Mouse (Mus musculus) erythroblast, embryonic 14.5 days (primary cell): ENCODE data around the gene Dlx6. TPM values are rescaled to one million over a fixed set of nuclear protein-coding genes. Genes with fewer than 3 reads are reported as not detected.

ENCODE experiments used
- H3K27me3 ChIP-seq: 2 replicates; pipeline ENCODE4 v1.6.1; 2012; ENCODE audit warnings: inconsistent platforms; ENCODE audit not compliant: control insufficient read depth
- H3K36me3 ChIP-seq: 2 replicates; pipeline ENCODE4 v1.6.1; 2012; ENCODE audit warnings: mild to moderate bottlenecking, inconsistent platforms; ENCODE audit not compliant: control insufficient read depth
- H3K4me1 ChIP-seq: 2 replicates; pipeline ENCODE4 v1.6.1; 2012; ENCODE audit warnings: inconsistent platforms; ENCODE audit not compliant: control insufficient read depth
- H3K4me3 ChIP-seq: replicated peaks from 2 replicates; pipeline ENCODE3; 2012; ENCODE audit warnings: moderate library complexity, mild to moderate bottlenecking, inconsistent platforms
- H3K9me3 ChIP-seq: 2 replicates; pipeline ENCODE4 v1.6.1; 2012; ENCODE audit warnings: low read length, inconsistent platforms, mixed read lengths; ENCODE audit not compliant: control insufficient read depth
- GATA1 ChIP-seq: IDR thresholded peaks from 2 replicates; pipeline ENCODE4 v1.6.1; 2012; ENCODE audit warnings: low read length, inconsistent platforms, mixed read lengths
- TAL1 ChIP-seq: IDR thresholded peaks from 3 replicates; pipeline ENCODE4 v1.6.1; 2012; ENCODE audit warnings: low read length, inconsistent platforms, mixed read lengths
- polyA plus RNA-seq: library from polyadenylated mRNA; stranded (reverse); fragments of >175 nt; gene quantifications from 2 replicates; pipeline ENCODE4 v1.2.3, GENCODE M21; 2012

The Dlx6 gene
- polyA plus RNA-seq, 1 experiment: not detected

DNA sequence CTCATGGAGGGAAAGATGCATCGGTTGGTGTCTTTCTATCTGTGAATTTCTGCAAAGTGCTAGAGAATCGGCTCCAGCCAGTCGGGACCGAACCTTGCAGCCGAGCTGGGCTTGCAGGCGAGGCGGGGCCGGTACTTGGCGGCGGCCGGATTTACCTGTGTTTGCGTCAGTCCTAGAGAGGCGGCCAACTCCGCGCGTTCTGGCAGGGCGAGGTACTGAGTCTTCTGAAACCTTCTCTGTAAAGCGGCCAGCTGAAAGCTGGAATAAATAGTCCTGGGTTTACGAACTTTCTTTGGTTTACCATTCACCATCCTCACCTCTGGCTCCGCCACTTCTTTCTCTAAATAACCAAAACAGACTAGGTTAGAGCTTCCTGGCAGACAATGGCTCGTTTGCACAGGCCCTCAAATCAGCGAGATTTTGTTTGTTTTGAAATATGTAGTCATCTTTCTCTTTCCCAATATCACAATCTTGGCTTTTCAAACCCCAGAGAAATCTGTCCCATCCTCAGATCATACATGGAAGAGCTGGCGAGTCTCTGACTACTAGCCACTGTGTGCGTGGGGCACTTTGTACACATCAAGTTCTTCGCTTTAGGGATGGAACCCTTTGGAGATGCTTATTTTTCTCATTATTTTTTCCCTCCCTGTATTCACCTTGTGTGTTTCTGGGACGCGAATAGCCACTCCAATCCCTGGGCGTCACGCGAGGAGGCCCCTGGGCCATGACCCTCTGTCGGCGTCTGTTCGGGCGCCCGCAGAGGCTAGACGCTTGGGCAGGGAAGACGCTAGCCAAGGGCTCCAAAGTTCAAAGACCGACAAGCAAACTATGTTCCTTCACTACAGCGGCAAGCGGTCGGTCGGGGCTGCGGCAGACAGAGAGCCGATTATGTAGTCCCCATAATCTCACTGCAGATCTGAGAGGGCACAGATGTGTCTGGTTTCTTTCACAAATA, 16.5 kb downstream of the Dlx6 start:
- Histone ChIP-seq H3K27me3 (peaks cover 92% of the 10 kb centered on the region), H3K4me1 (no peaks in the 10 kb centered on the region), H3K36me3 (no peaks in the 10 kb centered on the region), H3K9me3 (no peaks in the 10 kb centered on the region), H3K4me3 (no peak overlapping the region)
- TF ChIP-seq GATA1 (no peak), TAL1 (no peak)

GRCm38 (mm10) chr6:6880361-6881114, 17.4 kb downstream of the Dlx6 start:
- no peaks in the 10 kb centered on the region for H3K9me3 ChIP-seq
- TF ChIP-seq GATA1 (no peak), TAL1 (no peak)
- no peaks in the 10 kb centered on the region for H3K4me1 ChIP-seq
- H3K36me3 ChIP-seq: no peaks in the 10 kb centered on the region
- H3K4me3 ChIP-seq: no peak overlapping the region
- peaks cover 87% of the 10 kb centered on the region for H3K27me3 ChIP-seq

GRCm38 (mm10) chr6:6881115-6881637, 18.0 kb downstream of the Dlx6 start:
- Histone ChIP-seq H3K36me3 (no peaks in the 10 kb centered on the region), H3K4me3 (no peak overlapping the region), H3K4me1 (no peaks in the 10 kb centered on the region), H3K27me3 (peaks cover 80% of the 10 kb centered on the region), H3K9me3 (no peaks in the 10 kb centered on the region)
- TF ChIP-seq GATA1 (no peak), TAL1 (no peak)

- H3K4me3 ChIP-seq: no peak within 1 kb of the TSS
- no peaks in the 10 kb centered on the region for H3K4me1 ChIP-seq
- no peaks in the 10 kb centered on the region for H3K9me3 ChIP-seq
- TF ChIP-seq TAL1 (no peak), GATA1 (no peak)
- H3K27me3 ChIP-seq: peaks cover 75% of the 10 kb centered on the region
- no peaks in the 10 kb centered on the region for H3K36me3 ChIP-seq
Observed at GRCm38 (mm10) chr6:6881638-6882190, 18.6 kb downstream of the Dlx6 start, which contains the start of gene Dlx5. Dlx5 (minus strand) TSS chr6:6882085.

DNA sequence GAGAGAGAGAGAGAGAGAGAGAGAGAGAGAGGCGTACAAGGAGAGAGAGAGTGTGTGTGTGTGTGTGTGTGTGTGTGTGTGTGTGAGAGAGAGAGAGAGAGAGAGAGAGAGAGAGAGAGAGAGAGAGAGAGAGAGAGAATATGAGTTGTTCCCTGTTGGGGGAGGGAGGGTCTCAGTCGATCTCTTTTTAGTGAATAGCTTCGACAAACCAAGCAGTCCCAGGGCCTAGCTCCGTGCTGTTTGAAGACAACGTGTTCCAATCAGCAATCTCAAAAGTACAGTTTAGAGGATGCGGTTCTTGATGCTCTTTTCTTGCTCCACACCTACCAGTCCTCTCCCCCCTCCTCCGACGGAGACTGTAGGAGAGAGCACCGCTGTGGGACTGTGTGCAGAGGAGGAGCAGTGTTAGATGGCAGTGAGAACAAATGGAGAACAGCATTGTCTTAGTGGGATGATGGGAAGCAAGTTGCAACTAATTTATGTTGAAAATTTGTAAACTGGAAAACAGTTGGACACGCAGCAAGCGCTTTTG, 19.2 kb downstream of the Dlx6 start:
- Histone ChIP-seq H3K9me3 (no peaks in the 10 kb centered on the region), H3K27me3 (peaks cover 69% of the 10 kb centered on the region), H3K4me3 (no peak overlapping the region), H3K4me1 (no peaks in the 10 kb centered on the region), H3K36me3 (no peaks in the 10 kb centered on the region)
- TF ChIP-seq GATA1: no peak
- TF ChIP-seq TAL1: no peak

DNA sequence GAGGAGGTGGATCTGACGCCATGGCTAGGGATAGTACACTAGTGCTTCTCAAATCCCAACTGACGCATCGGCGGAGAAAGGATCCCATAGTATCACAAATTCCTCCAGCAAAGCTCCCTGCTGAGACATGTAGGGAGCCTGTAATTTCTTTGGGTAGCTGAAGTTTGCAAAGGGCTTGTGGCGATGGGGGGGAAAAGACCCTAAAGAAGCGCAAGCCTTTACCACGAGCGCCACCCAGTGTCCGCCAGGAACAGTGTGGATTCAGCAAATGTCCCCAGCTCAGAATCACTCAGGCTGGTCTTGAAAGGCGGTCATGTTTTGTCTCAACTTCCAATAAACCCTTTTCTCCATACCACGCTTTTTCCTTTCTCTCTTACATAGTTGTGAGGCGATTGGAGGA, 21.8 kb downstream of the Dlx6 start:
- TF ChIP-seq GATA1 (no peak), TAL1 (no peak)
- no peaks in the 10 kb centered on the region for H3K9me3 ChIP-seq
- no peaks in the 10 kb centered on the region for H3K4me1 ChIP-seq
- peaks cover 46% of the 10 kb centered on the region for H3K27me3 ChIP-seq
- no peak overlapping the region for H3K4me3 ChIP-seq
- H3K36me3 ChIP-seq: no peaks in the 10 kb centered on the region

- H3K4me3 ChIP-seq: no peak overlapping the region
- TF ChIP-seq GATA1 (no peak), TAL1 (no peak)
- no peaks in the 10 kb centered on the region for H3K36me3 ChIP-seq
- no peaks in the 10 kb centered on the region for H3K9me3 ChIP-seq
- H3K27me3 ChIP-seq: peaks cover 33% of the 10 kb centered on the region
- H3K4me1 ChIP-seq: no peaks in the 10 kb centered on the region
Observed at GRCm38 (mm10) chr6:6886225-6886624, 23.1 kb downstream of the Dlx6 start.

GRCm38 (mm10) chr6:6890047-6890446, 26.9 kb downstream of the Dlx6 start:
- H3K4me3 ChIP-seq: no peak overlapping the region
- TF ChIP-seq GATA1: no peak
- no peak for TF ChIP-seq TAL1
- H3K36me3 ChIP-seq: no peaks in the 10 kb centered on the region
- H3K27me3 ChIP-seq: peaks cover 4% of the 10 kb centered on the region; the same call in 1 of the 2 replicates
- no peaks in the 10 kb centered on the region for H3K9me3 ChIP-seq
- no peaks in the 10 kb centered on the region for H3K4me1 ChIP-seq
